Mouse (Mus musculus): ENCODE measurements around the gene Cdc42se1. TPM values are rescaled to one million over a fixed set of nuclear protein-coding genes. Genes with fewer than 3 reads are reported as not detected.
A peak's percentile ranks its signal among the peaks of the same experiment; 100 is the strongest.

Cdc42se1 gene
- polyA plus RNA-seq (2015; fragmentation: Nextera tagmentation; extraction: Ambion mirVana) = 49.3 and 58.5 TPM in 2 replicates

GRCm38 (mm10) chr3:95228148-95228893 lies at the start of gene Cdc42se1:
Gene Cdc42se1 (plus strand): TSS chr3:95228732.
- peak; percentile 93 for ATAC-seq (replicated peaks)
- Histone ChIP-seq H3K27ac (peak within 1 kb of the TSS; percentile 97), H3K4me3 (peak within 1 kb of the TSS; percentile 59), H3K4me2 (peak within 1 kb of the TSS; percentile 90), H3K4me1 (peaks cover 56% of the 10 kb centered on the region), H3K36me3 (replicated peaks) (peaks cover 14% of the 10 kb centered on the region), H3K9me3 (no peaks in the 10 kb centered on the region), H3K9ac (peak within 1 kb of the TSS; percentile 79), H3K27me3 (replicated peaks) (no peaks in the 10 kb centered on the region)
- under 1% methylated on average over 61 of the region's 64 CpGs for WGBS

- Histone ChIP-seq H3K9me3 (no peaks in the 10 kb centered on the region), H3K9ac (no peak overlapping the region), H3K4me3 (no peak overlapping the region), H3K27ac (no peak overlapping the region), H3K36me3 (replicated peaks) (no peaks in the 10 kb centered on the region), H3K4me2 (no peak overlapping the region), H3K4me1 (0 out of 2 replicates have a peak, but pooled peaks cover 2% of the 10 kb centered on the region), H3K27me3 (replicated peaks) (no peaks in the 10 kb centered on the region)
- no peak for ATAC-seq (replicated peaks)
- 92% methylated on average over 5 of the region's 5 CpGs for WGBS
These were observed 49.6 kb upstream of the Cdc42se1 start for GRCm38 (mm10) chr3:95178948-95179347.

- no peak for ATAC-seq (replicated peaks)
- no peak overlapping the region for H3K4me2 ChIP-seq
- H3K27me3 ChIP-seq (replicated peaks) = no peaks in the 10 kb centered on the region
- H3K27ac ChIP-seq = no peak overlapping the region
- WGBS = 79% methylated on average over 3 of the region's 3 CpGs
- H3K9ac ChIP-seq = no peak overlapping the region
- no peak overlapping the region for H3K4me3 ChIP-seq
- H3K4me1 ChIP-seq = no peaks in the 10 kb centered on the region
- H3K9me3 ChIP-seq = no peaks in the 10 kb centered on the region
- no peaks in the 10 kb centered on the region for H3K36me3 ChIP-seq (replicated peaks)
These were observed 48.6 kb upstream of the Cdc42se1 start for GRCm38 (mm10) chr3:95179890-95180289.

- no peak overlapping the region for H3K27ac ChIP-seq
- H3K36me3 ChIP-seq (replicated peaks) = 0 out of 2 replicates have a peak, but pooled peaks cover 7% of the 10 kb centered on the region
- H3K4me2 ChIP-seq = no peak overlapping the region
- H3K27me3 ChIP-seq (replicated peaks) = no peaks in the 10 kb centered on the region
- H3K9me3 ChIP-seq = no peaks in the 10 kb centered on the region
- WGBS = 59% methylated on average over 1 of the region's 1 CpGs
- ATAC-seq (replicated peaks) = no peak
- no peak overlapping the region for H3K9ac ChIP-seq
- H3K4me3 ChIP-seq = no peak overlapping the region
- no peaks in the 10 kb centered on the region for H3K4me1 ChIP-seq
These were observed 46.7 kb upstream of the Cdc42se1 start for GRCm38 (mm10) chr3:95181841-95182240.

- Histone ChIP-seq H3K9me3 (no peaks in the 10 kb centered on the region), H3K4me2 (no peak overlapping the region), H3K9ac (no peak overlapping the region), H3K4me1 (no peaks in the 10 kb centered on the region), H3K27me3 (replicated peaks) (no peaks in the 10 kb centered on the region), H3K36me3 (replicated peaks) (peaks cover 28% of the 10 kb centered on the region), H3K4me3 (no peak overlapping the region), H3K27ac (no peak overlapping the region)
- WGBS = 91% methylated on average over 9 of the region's 9 CpGs
- no peak for ATAC-seq (replicated peaks)
These were observed 43.5 kb upstream of the Cdc42se1 start for GRCm38 (mm10) chr3:95184796-95185577.

- no peak overlapping the region for H3K4me3 ChIP-seq
- no peak overlapping the region for H3K4me2 ChIP-seq
- no peak overlapping the region for H3K9ac ChIP-seq
- no peaks in the 10 kb centered on the region for H3K4me1 ChIP-seq
- no peak overlapping the region for H3K27ac ChIP-seq
- H3K9me3 ChIP-seq = no peaks in the 10 kb centered on the region
- no peak for ATAC-seq (replicated peaks)
- H3K27me3 ChIP-seq (replicated peaks) = no peaks in the 10 kb centered on the region
- peaks cover 28% of the 10 kb centered on the region for H3K36me3 ChIP-seq (replicated peaks)
- 95% methylated on average over 2 of the region's 2 CpGs for WGBS
These were observed 42.4 kb upstream of the Cdc42se1 start for GRCm38 (mm10) chr3:95186100-95186499.

GRCm38 (mm10) chr3:95186888-95187287 lies 41.6 kb upstream of the Cdc42se1 start:
- WGBS = 90% methylated on average over 6 of the region's 6 CpGs
- no peak overlapping the region for H3K4me2 ChIP-seq

GRCm38 (mm10) chr3:95194721-95195135 lies 33.8 kb upstream of the Cdc42se1 start:
- Histone ChIP-seq H3K36me3 (replicated peaks) (peaks cover 6% of the 10 kb centered on the region), H3K9ac (no peak overlapping the region), H3K27ac (no peak overlapping the region), H3K4me1 (no peaks in the 10 kb centered on the region), H3K27me3 (replicated peaks) (no peaks in the 10 kb centered on the region), H3K9me3 (no peaks in the 10 kb centered on the region), H3K4me3 (no peak overlapping the region), H3K4me2 (no peak overlapping the region)
- no peak for ATAC-seq (replicated peaks)
- WGBS = 78% methylated on average over 6 of the region's 6 CpGs

More at GRCm38 (mm10) chr3:95186888-95187287, 41.6 kb upstream of the Cdc42se1 start:
- H3K4me3 ChIP-seq = no peak overlapping the region
- no peaks in the 10 kb centered on the region for H3K4me1 ChIP-seq
- no peaks in the 10 kb centered on the region for H3K9me3 ChIP-seq
- H3K27me3 ChIP-seq (replicated peaks) = no peaks in the 10 kb centered on the region
- H3K27ac ChIP-seq = no peak overlapping the region
- no peak overlapping the region for H3K9ac ChIP-seq
- ATAC-seq (replicated peaks) = no peak
- peaks cover 28% of the 10 kb centered on the region for H3K36me3 ChIP-seq (replicated peaks)

GRCm38 (mm10) chr3:95195772-95196171 lies 32.8 kb upstream of the Cdc42se1 start:
- ATAC-seq (replicated peaks) = no peak
- no peak overlapping the region for H3K4me3 ChIP-seq
- H3K9ac ChIP-seq = no peak overlapping the region
- no peak overlapping the region for H3K4me2 ChIP-seq
- H3K36me3 ChIP-seq (replicated peaks) = peaks cover 9% of the 10 kb centered on the region
- H3K4me1 ChIP-seq = no peaks in the 10 kb centered on the region
- WGBS = 89% methylated on average over 2 of the region's 2 CpGs
- H3K27me3 ChIP-seq (replicated peaks) = no peaks in the 10 kb centered on the region
- H3K27ac ChIP-seq = no peak overlapping the region
- H3K9me3 ChIP-seq = no peaks in the 10 kb centered on the region

- peaks cover 23% of the 10 kb centered on the region for H3K36me3 ChIP-seq (replicated peaks)
- 92% methylated on average over 1 of the region's 1 CpGs for WGBS
- no peaks in the 10 kb centered on the region for H3K27me3 ChIP-seq (replicated peaks)
- H3K4me3 ChIP-seq = no peak overlapping the region
- ATAC-seq (replicated peaks) = no peak
- H3K4me2 ChIP-seq = no peak overlapping the region
- H3K4me1 ChIP-seq = no peaks in the 10 kb centered on the region
- H3K27ac ChIP-seq = no peak overlapping the region
- H3K9ac ChIP-seq = no peak overlapping the region
- no peaks in the 10 kb centered on the region for H3K9me3 ChIP-seq
These were observed 29.4 kb upstream of the Cdc42se1 start for GRCm38 (mm10) chr3:95199101-95199500.

- no peak overlapping the region for H3K27ac ChIP-seq
- WGBS = 69% methylated on average over 7 of the region's 7 CpGs
These were observed 28.4 kb upstream of the Cdc42se1 start for GRCm38 (mm10) chr3:95200132-95200531.

GRCm38 (mm10) chr3:95200562-95200961 lies 28.0 kb upstream of the Cdc42se1 start:
- ATAC-seq (replicated peaks) = no peak
- Histone ChIP-seq H3K36me3 (replicated peaks) (peaks cover 28% of the 10 kb centered on the region), H3K9me3 (no peaks in the 10 kb centered on the region), H3K9ac (no peak overlapping the region), H3K4me3 (no peak overlapping the region), H3K4me2 (no peak overlapping the region), H3K27me3 (replicated peaks) (no peaks in the 10 kb centered on the region), H3K4me1 (no peaks in the 10 kb centered on the region), H3K27ac (no peak overlapping the region)
- WGBS = 68% methylated on average over 2 of the region's 2 CpGs

More at GRCm38 (mm10) chr3:95200132-95200531, 28.4 kb upstream of the Cdc42se1 start:
- no peak overlapping the region for H3K4me3 ChIP-seq
- H3K4me2 ChIP-seq = no peak overlapping the region
- H3K4me1 ChIP-seq = no peaks in the 10 kb centered on the region
- H3K36me3 ChIP-seq (replicated peaks) = peaks cover 28% of the 10 kb centered on the region
- no peak for ATAC-seq (replicated peaks)
- H3K9me3 ChIP-seq = no peaks in the 10 kb centered on the region
- no peak overlapping the region for H3K9ac ChIP-seq
- no peaks in the 10 kb centered on the region for H3K27me3 ChIP-seq (replicated peaks)
